Mouse (Mus musculus) forebrain, embryonic 14.5 days (tissue): ENCODE measurements around the gene Mbnl3. TPM values are rescaled to one million over a fixed set of nuclear protein-coding genes. Genes with fewer than 3 reads are reported as not detected.
A peak's percentile ranks its signal among the peaks of the same experiment; 100 is the strongest.

Source experiments
- ATAC-seq: fragments of 200-750 bp; cut with Nextera tagmentation; 2 replicates; pipeline ENCODE4 v1.8.0; 2017; ENCODE audit warnings: mild to moderate bottlenecking, moderate library complexity
- DNase-seq: peaks from one replicate; pipeline ENCODE4 v3.0.0-alpha.2; 2015; ENCODE audit warnings: low spot score
- H3K27ac ChIP-seq: fragments of 300-500 bp; sonication (generic); 2 replicates; pipeline ENCODE4 v1.5.1; 2014; ENCODE audit warnings: low read depth, mild to moderate bottlenecking, control low read depth, low read length, moderate library complexity
- H3K27me3 ChIP-seq: fragments of 300-500 bp; sonication (generic); replicated peaks from 2 replicates; pipeline ENCODE4 v1.6.1; 2014; ENCODE audit warnings: low read length, control low read depth, mixed read lengths; ENCODE audit not compliant: control insufficient read depth, insufficient read depth
- H3K36me3 ChIP-seq: fragments of 300-500 bp; sonication (generic); 2 replicates; pipeline ENCODE4 v1.6.1; 2014; ENCODE audit warnings: low read length, control low read depth; ENCODE audit not compliant: control insufficient read depth, insufficient read depth
- H3K4me1 ChIP-seq: fragments of 300-500 bp; sonication (generic); 2 replicates; pipeline ENCODE4 v1.6.1; 2014; ENCODE audit warnings: antibody characterized with exemption, low read length, control low read depth; ENCODE audit not compliant: control insufficient read depth, insufficient read depth
- H3K4me2 ChIP-seq: fragments of 300-500 bp; sonication (generic); 2 replicates; pipeline ENCODE4 v1.6.1; 2014; ENCODE audit warnings: mild to moderate bottlenecking, control low read depth, low read length
- H3K4me3 ChIP-seq: fragments of 300-500 bp; sonication (generic); 2 replicates; pipeline ENCODE4 v1.5.1; 2014; ENCODE audit warnings: low read depth, low read length, control low read depth
- H3K9ac ChIP-seq: fragments of 300-500 bp; sonication (generic); 2 replicates; pipeline ENCODE4 v1.6.1; 2014; ENCODE audit warnings: mild to moderate bottlenecking, low read length, control low read depth, moderate library complexity
- H3K9me3 ChIP-seq: fragments of 300-500 bp; sonication (generic); replicated peaks from 2 replicates; pipeline ENCODE4 v1.6.1; 2016; ENCODE audit warnings: low read length, control low read depth, mixed read lengths; ENCODE audit not compliant: control insufficient read depth
- WGBS: fragments of 180-500 bp; shearing (Covaris S2); extraction: QIAGEN DNeasy Blood & Tissue Kit; methylation state at CpG from one replicate; pipeline ENCODE4 v1.1.7; 2014; 5-methylcytosine and 5-hydroxymethylcytosine counted together
- polyA plus RNA-seq: library from polyadenylated mRNA; unstranded; fragments of >200 nt; fragmentation: Nextera tagmentation; extraction: Ambion mirVana; gene quantifications from 2 replicates; pipeline ENCODE4 v1.2.1, GENCODE M21; 2014

Gene Mbnl3
- 2.5 and 3.9 TPM in 2 replicates for polyA plus RNA-seq

GRCm38 (mm10) chrX:51206432-51206831 is at the start of gene Mbnl3:
Mbnl3 (minus strand) TSS chrX:51206532.
- no peak within 1 kb of the TSS for H3K27ac ChIP-seq
- peak within 1 kb of the TSS; percentile 54 for H3K9ac ChIP-seq
- no peaks in the 10 kb centered on the region for H3K36me3 ChIP-seq
- no peaks in the 10 kb centered on the region for H3K9me3 ChIP-seq
- H3K4me3 ChIP-seq, result peak within 1 kb of the TSS; percentile 44
- no peaks in the 10 kb centered on the region for H3K4me1 ChIP-seq
- no peak for DNase-seq
- ATAC-seq, result no peak
- peak within 1 kb of the TSS; percentile 72 for H3K4me2 ChIP-seq
- no peaks in the 10 kb centered on the region for H3K27me3 ChIP-seq
- 40% methylated on average over 11 of the region's 11 CpGs for WGBS

GRCm38 (mm10) chrX:51205548-51206324 is 596 bp downstream of the Mbnl3 start:
- Histone ChIP-seq H3K9me3 (no peaks in the 10 kb centered on the region), H3K27ac (no peak overlapping the region), H3K4me3 (peak overlapping the region; percentile 44), H3K36me3 (no peaks in the 10 kb centered on the region), H3K27me3 (no peaks in the 10 kb centered on the region), H3K4me2 (peak overlapping the region; percentile 72), H3K4me1 (no peaks in the 10 kb centered on the region), H3K9ac (peak overlapping the region; percentile 54)
- ATAC-seq, result peak; percentile 69
- DNase-seq, result peak; percentile 51
- WGBS, result 34% methylated on average over 77 of the region's 79 CpGs

- H3K9ac ChIP-seq, result peak overlapping the region; percentile 54
- no peak overlapping the region for H3K27ac ChIP-seq
- H3K4me1 ChIP-seq, result no peaks in the 10 kb centered on the region
- H3K36me3 ChIP-seq, result no peaks in the 10 kb centered on the region
- peak; percentile 49 for DNase-seq
- H3K4me2 ChIP-seq, result peak overlapping the region; percentile 72
- no peaks in the 10 kb centered on the region for H3K9me3 ChIP-seq
- ATAC-seq, result peak; percentile 81
- 29% methylated on average over 51 of the region's 67 CpGs for WGBS
- peak overlapping the region; percentile 44 for H3K4me3 ChIP-seq
- no peaks in the 10 kb centered on the region for H3K27me3 ChIP-seq
Observed at GRCm38 (mm10) chrX:51204626-51205547, 1.4 kb downstream of the Mbnl3 start.

- ATAC-seq, result no peak
- no peak overlapping the region for H3K4me2 ChIP-seq
- no peaks in the 10 kb centered on the region for H3K36me3 ChIP-seq
- H3K27ac ChIP-seq, result no peak overlapping the region
- no peak for DNase-seq
- no peak overlapping the region for H3K9ac ChIP-seq
- H3K4me3 ChIP-seq, result no peak overlapping the region
- no peaks in the 10 kb centered on the region for H3K4me1 ChIP-seq
- H3K27me3 ChIP-seq, result no peaks in the 10 kb centered on the region
- H3K9me3 ChIP-seq, result no peaks in the 10 kb centered on the region
Observed at GRCm38 (mm10) chrX:51197012-51197411, 9.3 kb downstream of the Mbnl3 start.

GRCm38 (mm10) chrX:51171914-51172313 is 34.4 kb downstream of the Mbnl3 start:
- ATAC-seq (no peak), DNase-seq (no peak)
- no peak overlapping the region for H3K9ac ChIP-seq
- no peaks in the 10 kb centered on the region for H3K36me3 ChIP-seq
- H3K4me1 ChIP-seq, result no peaks in the 10 kb centered on the region
- H3K4me2 ChIP-seq, result no peak overlapping the region
- no peaks in the 10 kb centered on the region for H3K9me3 ChIP-seq
- H3K4me3 ChIP-seq, result no peak overlapping the region
- 64% methylated on average over 2 of the region's 2 CpGs for WGBS
- H3K27ac ChIP-seq, result no peak overlapping the region
- H3K27me3 ChIP-seq, result no peaks in the 10 kb centered on the region

- no peak for DNase-seq
- Histone ChIP-seq H3K4me2 (no peak overlapping the region), H3K9me3 (no peaks in the 10 kb centered on the region), H3K4me3 (no peak overlapping the region), H3K36me3 (no peaks in the 10 kb centered on the region), H3K27me3 (no peaks in the 10 kb centered on the region), H3K4me1 (no peaks in the 10 kb centered on the region), H3K9ac (no peak overlapping the region), H3K27ac (no peak overlapping the region)
- 68% methylated on average over 6 of the region's 6 CpGs for whole genome bisulfite sequencing
- no peak for ATAC-seq
Observed at GRCm38 (mm10) chrX:51171413-51171812, 34.9 kb downstream of the Mbnl3 start.

- Histone ChIP-seq H3K36me3 (no peaks in the 10 kb centered on the region), H3K27ac (no peak overlapping the region), H3K4me3 (no peak overlapping the region), H3K4me2 (no peak overlapping the region), H3K27me3 (no peaks in the 10 kb centered on the region), H3K4me1 (no peaks in the 10 kb centered on the region), H3K9me3 (no peaks in the 10 kb centered on the region), H3K9ac (no peak overlapping the region)
- no peak for ATAC-seq
- DNase-seq, result no peak
- 92% methylated on average over 1 of the region's 1 CpGs for WGBS
Observed at GRCm38 (mm10) chrX:51170404-51170803, 35.9 kb downstream of the Mbnl3 start.

- Histone ChIP-seq H3K4me1 (no peaks in the 10 kb centered on the region), H3K9me3 (no peaks in the 10 kb centered on the region), H3K4me3 (no peak overlapping the region), H3K27me3 (no peaks in the 10 kb centered on the region), H3K36me3 (no peaks in the 10 kb centered on the region), H3K4me2 (no peak overlapping the region), H3K9ac (no peak overlapping the region), H3K27ac (no peak overlapping the region)
- DNase-seq (peak; percentile 8), ATAC-seq (no peak)
- 64% methylated on average over 5 of the region's 5 CpGs for WGBS
Observed at GRCm38 (mm10) chrX:51169476-51170045, 36.8 kb downstream of the Mbnl3 start.
